Mouse (Mus musculus) hindbrain, embryonic 16.5 days (tissue): Measurements from ENCODE around the gene Sike1. TPM values are rescaled to one million over a fixed set of nuclear protein-coding genes. Genes with fewer than 3 reads are reported as not detected.

ENCODE experiments used
- ATAC-seq: fragments of 200-750 bp; cut with Nextera tagmentation; 2 replicates; pipeline ENCODE4 v1.8.0; 2017; ENCODE audit warnings: moderate TSS enrichment, moderate library complexity
- H3K27ac ChIP-seq: fragments of 300-500 bp; sonication (generic); 2 replicates; pipeline ENCODE4 v1.5.1; 2014; ENCODE audit warnings: low read depth, mild to moderate bottlenecking, control low read depth, low read length, moderate library complexity
- H3K27me3 ChIP-seq: fragments of 300-500 bp; sonication (generic); replicated peaks from 2 replicates; pipeline ENCODE4 v1.6.1; 2014; ENCODE audit warnings: low read length; ENCODE audit not compliant: control insufficient read depth, insufficient read depth
- H3K36me3 ChIP-seq: fragments of 300-500 bp; sonication (generic); 2 replicates; pipeline ENCODE4 v1.6.1; 2014; ENCODE audit warnings: mild to moderate bottlenecking, low read length, moderate library complexity, mixed read lengths; ENCODE audit not compliant: control insufficient read depth, insufficient read depth
- H3K4me1 ChIP-seq: fragments of 300-500 bp; sonication (generic); 2 replicates; pipeline ENCODE4 v1.6.1; 2014; ENCODE audit warnings: low read depth, low read length; ENCODE audit not compliant: control insufficient read depth, insufficient read depth
- H3K4me2 ChIP-seq: fragments of 300-500 bp; sonication (generic); 2 replicates; pipeline ENCODE4 v1.6.1; 2014; ENCODE audit warnings: mild to moderate bottlenecking, low read length, control low read depth, moderate library complexity
- H3K4me3 ChIP-seq: fragments of 300-500 bp; sonication (generic); 2 replicates; pipeline ENCODE4 v1.5.1; 2014; ENCODE audit warnings: mild to moderate bottlenecking, low read length, control low read depth, moderate library complexity
- H3K9ac ChIP-seq: fragments of 300-500 bp; sonication (generic); 2 replicates; pipeline ENCODE4 v1.6.1; 2014; ENCODE audit warnings: low read depth, mild to moderate bottlenecking, control low read depth, low read length, moderate library complexity
- H3K9me3 ChIP-seq: fragments of 300-500 bp; sonication (generic); 2 replicates; pipeline ENCODE4 v1.6.1; 2014; ENCODE audit warnings: mild to moderate bottlenecking, low read length, moderate library complexity; ENCODE audit not compliant: control insufficient read depth
- WGBS: fragments of 180-500 bp; shearing (Covaris S2); extraction: QIAGEN DNeasy Blood & Tissue Kit; methylation state at CpG from one replicate; pipeline ENCODE4 v1.1.7; 2014; 5-methylcytosine and 5-hydroxymethylcytosine counted together
- polyA plus RNA-seq: library from polyadenylated mRNA; unstranded; fragments of >200 nt; fragmentation: Nextera tagmentation; extraction: Ambion mirVana; gene quantifications from 2 replicates; pipeline ENCODE4 v1.2.1, GENCODE M21; 2015

Sike1 gene
- polyA plus RNA-seq, 1 experiment from 2014 or later = 58.0 TPM

- Histone ChIP-seq H3K4me2 (no peak overlapping the region), H3K36me3 (no peaks in the 10 kb centered on the region), H3K9ac (no peak overlapping the region), H3K4me3 (no peak overlapping the region), H3K27me3 (no peaks in the 10 kb centered on the region), H3K4me1 (peaks cover 9% of the 10 kb centered on the region), H3K9me3 (no peaks in the 10 kb centered on the region), H3K27ac (no peak overlapping the region)
- ATAC-seq = no peak
- 76% methylated on average over 2 of the region's 2 CpGs for WGBS
These were observed 21.8 kb downstream of the Sike1 start for GRCm38 (mm10) chr3:103017350-103017749.

DNA sequence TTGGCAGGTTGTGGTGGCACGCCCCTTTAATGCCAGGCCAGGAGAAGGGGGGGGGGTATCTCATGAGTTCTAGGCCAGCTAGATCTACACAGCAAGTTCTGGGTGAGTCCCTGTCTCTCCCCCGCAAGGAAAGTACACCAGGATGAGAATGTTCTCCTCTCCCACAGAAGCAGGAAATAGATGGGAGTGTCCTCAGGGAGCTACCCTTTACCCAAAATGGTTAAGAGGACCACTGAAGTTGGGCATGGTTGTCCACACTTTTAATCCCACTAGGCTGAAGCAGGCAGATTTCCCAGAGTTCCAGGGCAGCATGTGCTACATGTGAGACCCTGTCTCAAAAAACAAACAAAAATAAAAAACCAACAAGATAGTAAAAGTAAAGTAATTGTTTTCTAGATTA lies 24.0 kb downstream of the Sike1 start:
- H3K27ac ChIP-seq = peak overlapping the region; percentile 99; the same call in 1 of the 2 replicates
- no peak overlapping the region; the same call in 1 of the 2 replicates for H3K4me3 ChIP-seq
- no peaks in the 10 kb centered on the region for H3K27me3 ChIP-seq
- peaks cover 9% of the 10 kb centered on the region for H3K4me1 ChIP-seq
- ATAC-seq = no peak
- WGBS = 96% methylated on average over 2 of the region's 2 CpGs
- peak overlapping the region; percentile 47 for H3K4me2 ChIP-seq
- H3K9ac ChIP-seq = no peak overlapping the region
- no peaks in the 10 kb centered on the region for H3K36me3 ChIP-seq
- no peaks in the 10 kb centered on the region for H3K9me3 ChIP-seq

GRCm38 (mm10) chr3:103020249-103020942 lies 24.9 kb downstream of the Sike1 start, which contains the start of gene Csde1:
Gene Csde1 (plus strand): TSS chr3:103020426.
- Histone ChIP-seq H3K36me3 (no peaks in the 10 kb centered on the region), H3K4me1 (peaks cover 9% of the 10 kb centered on the region), H3K9ac (peak within 1 kb of the TSS; percentile 99), H3K4me2 (peak within 1 kb of the TSS; percentile 66), H3K4me3 (peak within 1 kb of the TSS; percentile 91), H3K27ac (peak within 1 kb of the TSS; percentile 99), H3K9me3 (no peaks in the 10 kb centered on the region), H3K27me3 (no peaks in the 10 kb centered on the region)
- under 1% methylated on average over 55 of the region's 55 CpGs for WGBS
- ATAC-seq = peak; percentile 96

GRCm38 (mm10) chr3:103020943-103021638 lies 25.6 kb downstream of the Sike1 start:
- no peaks in the 10 kb centered on the region for H3K9me3 ChIP-seq
- H3K4me1 ChIP-seq = peaks cover 9% of the 10 kb centered on the region
- H3K4me3 ChIP-seq = peak overlapping the region; percentile 91
- H3K27ac ChIP-seq = peak overlapping the region; percentile 99
- no peaks in the 10 kb centered on the region for H3K27me3 ChIP-seq
- WGBS = under 1% methylated on average over 33 of the region's 37 CpGs
- peak overlapping the region; percentile 99 for H3K9ac ChIP-seq
- peak overlapping the region; percentile 66 for H3K4me2 ChIP-seq
- ATAC-seq = peak; percentile 93
- H3K36me3 ChIP-seq = no peaks in the 10 kb centered on the region

GRCm38 (mm10) chr3:103026174-103026573 lies 30.7 kb downstream of the Sike1 start:
- no peak overlapping the region for H3K27ac ChIP-seq
- H3K9me3 ChIP-seq = no peaks in the 10 kb centered on the region
- no peaks in the 10 kb centered on the region for H3K27me3 ChIP-seq
- H3K4me1 ChIP-seq = peaks cover 5% of the 10 kb centered on the region
- H3K4me2 ChIP-seq = no peak overlapping the region
- 93% methylated on average over 1 of the region's 1 CpGs for WGBS
- H3K36me3 ChIP-seq = peaks cover 12% of the 10 kb centered on the region
- ATAC-seq = no peak
- no peak overlapping the region for H3K4me3 ChIP-seq
- H3K9ac ChIP-seq = no peak overlapping the region

DNA sequence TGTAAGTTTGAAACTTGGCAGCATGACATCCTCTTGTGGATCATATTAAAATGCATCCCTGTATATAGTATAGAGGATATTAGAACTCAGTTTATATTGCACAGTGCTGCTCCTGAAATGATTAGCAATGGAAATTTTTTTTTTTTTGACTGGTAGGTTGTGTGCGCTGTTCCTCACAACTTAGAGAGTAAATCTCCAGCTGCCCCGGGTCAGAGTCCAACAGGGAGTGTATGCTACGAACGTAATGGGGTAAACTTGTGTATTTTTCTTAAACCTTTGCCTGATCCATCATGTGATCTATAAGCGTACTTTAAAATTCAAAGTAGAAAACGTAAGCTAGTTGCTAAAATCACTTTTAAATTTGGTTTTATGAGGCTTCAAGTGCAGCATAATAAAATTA lies 44.8 kb downstream of the Sike1 start:
- H3K27me3 ChIP-seq = no peaks in the 10 kb centered on the region
- no peaks in the 10 kb centered on the region for H3K9me3 ChIP-seq
- ATAC-seq = no peak
- H3K4me1 ChIP-seq = no peaks in the 10 kb centered on the region
- H3K27ac ChIP-seq = no peak overlapping the region
- no peak overlapping the region for H3K4me2 ChIP-seq
- no peak overlapping the region for H3K4me3 ChIP-seq
- no peak overlapping the region for H3K9ac ChIP-seq
- 95% methylated on average over 6 of the region's 6 CpGs for WGBS
- H3K36me3 ChIP-seq = peaks cover 27% of the 10 kb centered on the region

DNA sequence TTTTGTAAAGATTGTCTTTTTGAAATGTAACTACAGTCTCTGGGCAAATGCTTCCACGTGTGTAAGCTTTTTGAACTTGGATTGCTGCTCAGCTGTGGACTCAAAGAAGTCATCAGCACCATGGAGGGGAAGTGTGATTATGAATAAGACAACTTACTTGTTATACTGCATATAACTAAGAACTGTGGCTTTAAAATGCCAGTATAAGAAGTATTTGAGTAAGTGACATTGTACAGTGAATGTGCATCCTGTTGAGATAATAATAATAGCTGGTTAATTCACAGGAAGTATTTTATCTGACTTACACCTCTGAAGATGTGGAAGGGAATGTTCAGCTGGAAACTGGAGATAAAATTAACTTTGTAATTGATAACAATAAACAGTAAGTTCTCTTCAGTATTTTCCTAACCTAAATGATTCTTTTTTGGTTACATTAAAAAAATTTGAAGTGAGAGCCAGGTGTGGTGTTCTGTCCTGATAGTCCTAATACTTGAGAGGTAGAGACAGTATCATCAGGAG lies 45.4 kb downstream of the Sike1 start:
- no peaks in the 10 kb centered on the region for H3K9me3 ChIP-seq
- H3K27me3 ChIP-seq = no peaks in the 10 kb centered on the region
- peaks cover 31% of the 10 kb centered on the region for H3K36me3 ChIP-seq
- H3K4me1 ChIP-seq = no peaks in the 10 kb centered on the region
- no peak overlapping the region for H3K4me2 ChIP-seq
- no peak overlapping the region for H3K4me3 ChIP-seq
- no peak overlapping the region for H3K27ac ChIP-seq
- no peak overlapping the region for H3K9ac ChIP-seq
- 90% methylated on average over 1 of the region's 1 CpGs for WGBS
- no peak for ATAC-seq

DNA sequence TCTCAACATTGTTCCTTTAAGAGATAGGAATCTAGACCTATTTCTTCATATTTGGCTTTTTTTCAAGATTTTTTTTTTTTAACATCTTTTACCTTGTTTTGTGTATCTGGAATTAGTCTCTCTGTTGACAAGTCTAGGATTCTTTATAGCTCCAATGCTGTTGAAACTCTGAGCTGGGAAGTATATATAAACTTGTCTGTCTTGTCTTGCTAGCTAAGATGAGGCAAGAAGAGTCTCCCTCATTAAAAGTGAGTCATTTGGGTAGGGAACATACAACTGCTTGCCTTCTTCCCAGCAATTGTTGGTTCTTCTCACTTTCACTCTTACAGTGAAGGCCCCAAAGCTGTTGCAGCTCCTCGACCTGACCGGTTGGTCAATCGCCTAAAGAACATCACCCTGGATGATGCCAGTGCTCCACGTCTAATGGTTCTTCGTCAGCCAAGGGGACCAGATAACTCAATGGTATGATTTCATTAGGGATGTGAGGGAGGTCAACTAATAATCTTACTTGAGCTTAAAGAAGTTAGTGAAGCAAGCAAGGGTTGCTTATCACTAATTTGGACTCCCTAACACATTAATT lies 60.6 kb downstream of the Sike1 start:
- Histone ChIP-seq H3K9me3 (no peaks in the 10 kb centered on the region), H3K4me3 (no peak overlapping the region), H3K27ac (no peak overlapping the region), H3K4me1 (peaks cover 10% of the 10 kb centered on the region), H3K27me3 (no peaks in the 10 kb centered on the region), H3K4me2 (no peak overlapping the region), H3K9ac (no peak overlapping the region), H3K36me3 (peaks cover 32% of the 10 kb centered on the region)
- WGBS = 95% methylated on average over 5 of the region's 5 CpGs
- ATAC-seq = no peak

DNA sequence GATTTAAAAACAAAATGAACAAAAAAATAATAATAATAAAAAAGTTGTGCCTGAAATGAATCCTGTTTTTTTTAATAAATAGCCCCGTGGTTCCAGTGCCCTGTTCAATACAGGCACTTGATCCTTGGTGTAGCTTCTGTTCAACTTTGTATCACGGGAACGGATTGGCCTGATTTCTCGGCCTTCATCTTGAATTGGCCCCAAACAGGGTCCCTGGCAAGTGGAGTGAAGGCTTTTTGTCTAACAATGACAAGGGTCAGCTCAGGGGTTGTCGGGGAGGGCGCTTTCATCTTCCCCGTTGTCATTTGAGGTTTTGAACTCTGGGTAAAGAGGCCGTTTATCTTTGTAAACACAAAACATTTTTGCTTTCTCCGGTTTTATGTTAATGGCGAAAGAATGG lies 62.2 kb downstream of the Sike1 start:
- peak overlapping the region; percentile 76 for H3K4me3 ChIP-seq
- peak overlapping the region; percentile 86 for H3K9ac ChIP-seq
- whole genome bisulfite sequencing = 0% methylated on average over 10 of the region's 10 CpGs
- H3K36me3 ChIP-seq = peaks cover 35% of the 10 kb centered on the region
- H3K27ac ChIP-seq = peak overlapping the region; percentile 54
- H3K4me1 ChIP-seq = peaks cover 10% of the 10 kb centered on the region
- no peaks in the 10 kb centered on the region for H3K9me3 ChIP-seq
- ATAC-seq = peak; percentile 67
- peak overlapping the region; percentile 85 for H3K4me2 ChIP-seq
- H3K27me3 ChIP-seq = no peaks in the 10 kb centered on the region
